Mouse (Mus musculus) common myeloid progenitor, adult 5-6 weeks (primary cell): ENCODE data around the gene Eogt. TPM values are rescaled to one million over a fixed set of nuclear protein-coding genes. Genes with fewer than 3 reads are reported as not detected.

Experiments
- ATAC-seq: replicated peaks from 2 replicates; pipeline ENCODE4 v1.8.0; 2016; ENCODE audit warnings: low read depth, mild to moderate bottlenecking, moderate TSS enrichment, inconsistent platforms; ENCODE audit not compliant: poor library complexity, severe bottlenecking
- total RNA-seq: library from RNA; stranded (forward); fragments of 200-1000, 187-1606 nt; gene quantifications from 2 replicates; pipeline ENCODE4 v1.2.3, GENCODE M21; 2017

The Eogt gene
- 2.1 and 7.4 TPM in 2 replicates for total RNA-seq

DNA sequence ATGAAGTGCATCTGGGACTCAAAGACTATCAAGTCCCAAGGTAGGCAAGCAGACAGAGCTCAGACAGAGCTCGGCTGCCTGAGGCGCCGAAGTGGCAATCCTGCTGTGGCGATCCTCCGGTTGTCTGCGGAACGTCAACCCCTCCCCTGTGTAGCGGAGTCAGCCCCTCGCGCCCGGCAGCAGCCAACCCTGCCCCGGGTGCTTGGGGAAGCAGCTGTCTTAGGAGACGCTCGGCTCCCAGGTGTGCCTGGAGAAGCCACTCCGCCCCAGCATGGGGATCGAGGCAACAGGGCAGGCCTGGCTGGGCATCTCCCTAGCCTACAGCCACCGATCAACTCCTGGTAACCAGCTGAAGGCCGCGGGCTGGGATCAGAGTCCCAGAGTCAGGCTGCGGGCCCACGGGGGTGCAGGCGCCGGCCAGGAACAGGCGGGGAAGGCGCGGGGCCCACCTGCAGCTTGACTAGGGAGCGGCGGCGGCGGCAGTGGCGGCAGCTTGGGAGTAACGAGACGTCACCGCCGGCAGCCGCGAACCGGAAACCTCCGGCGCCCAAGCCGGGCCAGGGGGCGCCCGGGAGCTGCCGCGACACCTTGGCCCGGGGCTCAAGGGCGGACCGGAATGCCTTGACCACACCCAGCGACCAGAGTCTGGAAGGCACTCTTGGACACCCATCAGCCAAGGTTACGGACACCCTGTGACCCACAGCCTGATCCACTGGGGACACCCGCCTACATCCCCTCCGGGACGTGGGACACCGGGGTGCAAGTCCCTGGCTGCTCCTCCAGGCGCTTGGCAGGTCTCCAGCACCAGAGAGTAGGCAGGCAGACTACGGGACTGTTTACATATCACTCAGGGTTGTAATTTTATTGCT is at the start of gene Eogt:
TSS of gene Eogt (minus strand) at position 800 of the 869 bp plus-strand sequence.
- peak; percentile 71 for ATAC-seq

DNA sequence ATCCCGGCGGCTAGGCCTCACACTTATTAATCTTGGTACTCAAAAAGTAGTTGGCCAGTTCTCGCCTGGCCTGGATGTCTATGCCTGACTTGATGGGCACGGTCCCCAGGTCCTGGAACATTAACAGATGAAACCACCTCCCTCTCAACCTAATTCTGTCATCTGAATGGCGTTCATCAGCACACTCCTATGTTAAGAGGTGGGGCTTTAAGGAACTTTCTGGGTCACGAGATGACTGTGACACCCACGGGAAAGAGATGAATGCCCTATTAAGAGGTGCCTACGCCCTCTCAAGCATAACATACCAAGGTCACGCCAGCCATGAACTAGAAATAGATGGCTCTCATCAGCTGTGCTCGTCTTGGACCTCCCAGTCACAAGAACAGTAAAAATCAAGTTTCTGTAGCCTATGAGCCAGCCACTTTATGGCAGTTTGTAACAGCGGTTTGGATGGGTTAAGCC is 30.4 kb upstream of the Eogt start:
- no peak for ATAC-seq

DNA sequence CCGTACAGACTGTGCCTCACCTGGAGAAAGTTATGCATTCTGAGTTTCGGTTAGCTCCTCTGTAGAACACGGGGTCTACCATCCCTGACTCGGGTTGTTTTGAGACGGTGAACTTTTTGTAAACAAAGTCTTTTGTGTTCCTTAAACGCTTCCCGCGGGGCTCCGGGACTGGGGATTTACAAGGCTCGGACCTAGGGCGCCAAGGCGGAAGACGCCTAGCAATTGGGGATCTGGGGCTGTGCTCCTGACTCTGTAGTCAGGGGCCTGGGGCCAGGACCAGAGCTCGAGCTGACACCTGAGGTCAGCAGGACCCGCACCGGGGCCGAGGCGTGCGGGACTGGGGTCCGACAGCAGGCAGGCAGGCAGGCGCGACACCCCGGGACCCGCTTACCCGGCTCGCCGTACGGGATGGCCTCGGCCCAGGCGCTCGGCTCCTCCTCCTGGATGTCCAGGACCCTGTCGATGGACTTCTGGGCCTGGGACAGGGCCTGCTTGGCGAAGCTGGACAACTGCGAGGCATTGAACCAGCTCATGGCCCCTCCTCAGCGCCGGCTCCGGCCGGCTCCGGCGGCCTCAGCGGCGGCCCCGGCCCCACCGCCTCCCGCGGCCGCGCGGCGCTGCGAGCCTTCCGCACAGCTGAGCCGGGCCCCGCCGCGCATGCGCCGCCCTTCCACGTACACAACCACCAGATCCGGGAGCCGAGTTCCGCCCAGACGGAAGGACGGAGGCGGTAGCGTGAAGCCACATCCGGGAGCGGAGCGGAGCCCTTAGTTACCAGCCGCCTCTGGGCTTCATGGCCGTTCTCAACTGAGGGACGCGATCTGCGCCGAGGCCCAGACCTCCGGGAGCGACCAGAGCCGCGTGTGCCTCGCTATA is 29.7 kb upstream of the Eogt start, which contains the start of gene Tmf1:
TSS of gene Tmf1 (minus strand) at position 632 of the 876 bp plus-strand sequence.
- peak; percentile 96 for ATAC-seq

DNA sequence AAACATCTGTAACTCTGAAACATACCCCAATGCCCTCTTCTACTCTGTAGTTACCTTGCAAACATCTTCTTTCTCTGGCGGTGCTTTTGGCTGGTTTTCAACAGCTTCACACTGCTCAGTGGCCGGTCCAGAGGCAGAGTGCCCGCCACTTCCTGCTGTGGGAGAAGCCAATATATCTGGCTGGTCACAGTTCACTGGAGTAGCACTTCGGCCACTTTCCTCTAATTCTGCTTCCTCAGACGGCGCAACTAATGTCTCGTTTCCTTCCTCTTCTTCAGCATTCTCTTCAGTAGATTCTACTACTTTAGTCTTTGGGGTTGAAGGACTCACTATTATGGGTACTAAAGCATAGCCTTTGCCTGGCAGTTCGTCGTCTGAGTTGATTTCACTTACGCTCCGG is 26.7 kb upstream of the Eogt start:
- ATAC-seq, result 0 out of 2 replicates have a peak, but pooled peaks have one; percentile 10

DNA sequence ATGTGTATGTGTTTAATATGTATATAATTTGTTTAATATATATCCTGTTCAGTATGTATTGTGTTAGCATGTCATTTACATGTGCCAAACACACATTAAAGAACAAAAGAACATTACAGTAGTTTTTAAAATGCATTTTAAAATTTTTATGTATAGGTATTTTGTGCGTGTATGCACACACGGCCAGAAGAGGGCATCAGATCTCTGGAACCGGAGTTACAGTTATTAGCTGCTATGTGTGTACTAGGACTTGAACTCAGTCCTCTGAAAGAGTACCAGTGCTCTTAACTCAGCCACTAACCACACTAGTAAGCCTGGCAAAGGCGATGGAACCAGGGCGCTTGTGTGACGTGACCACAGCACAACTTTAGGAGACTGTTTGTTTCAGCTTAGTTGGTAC is 1.2 kb upstream of the Eogt start:
- no peak for ATAC-seq

DNA sequence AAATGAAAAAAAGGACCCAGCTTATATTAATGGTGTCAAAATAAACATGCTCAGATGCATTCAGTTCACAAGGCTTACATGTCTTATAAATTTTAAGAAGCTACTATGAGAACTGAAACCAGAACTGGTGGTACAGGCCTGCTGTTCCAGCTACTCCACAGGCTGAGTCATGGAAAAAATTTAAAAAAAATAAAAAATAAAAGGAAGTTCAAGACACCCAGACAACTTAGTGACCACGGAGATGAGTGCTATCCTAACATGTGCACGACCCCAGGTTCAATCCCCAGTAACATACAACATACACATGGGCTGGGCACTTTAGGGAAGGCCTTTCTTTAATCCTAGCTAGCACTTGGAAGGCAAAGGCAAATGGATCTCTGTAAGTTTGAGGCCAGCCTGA is 739 bp upstream of the Eogt start:
- peak; percentile 55 for ATAC-seq

DNA sequence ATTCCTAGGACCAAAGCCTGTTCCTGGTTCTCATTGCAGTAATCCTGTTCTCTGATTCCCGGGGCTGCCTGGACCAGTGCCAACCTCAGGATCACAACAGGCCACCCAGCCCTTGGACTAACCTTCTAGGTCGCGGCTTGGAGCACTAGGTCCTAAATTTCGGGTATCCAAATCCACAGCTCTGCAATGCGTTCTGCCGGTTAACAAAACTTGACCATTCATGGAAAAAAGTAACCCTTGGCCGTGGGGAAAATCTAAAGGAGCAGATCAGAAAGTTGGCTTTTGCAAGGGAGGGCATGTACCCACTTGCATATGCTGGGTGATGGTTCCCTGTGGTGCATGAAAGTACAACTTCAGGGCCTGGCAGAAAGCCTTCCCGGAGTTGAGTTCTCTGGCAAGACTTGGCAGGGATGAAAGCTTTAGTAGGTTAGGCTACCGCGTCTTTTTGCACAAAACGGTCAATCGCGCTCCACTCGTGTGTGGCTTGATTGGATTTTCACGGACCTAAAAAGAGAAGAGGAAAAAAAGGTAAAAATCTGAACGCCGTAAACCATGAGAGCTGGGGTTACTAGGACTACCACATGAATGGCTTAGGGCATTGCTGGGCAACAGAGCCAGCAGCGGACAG is 1.1 kb downstream of the Eogt start:
- ATAC-seq, result no peak

DNA sequence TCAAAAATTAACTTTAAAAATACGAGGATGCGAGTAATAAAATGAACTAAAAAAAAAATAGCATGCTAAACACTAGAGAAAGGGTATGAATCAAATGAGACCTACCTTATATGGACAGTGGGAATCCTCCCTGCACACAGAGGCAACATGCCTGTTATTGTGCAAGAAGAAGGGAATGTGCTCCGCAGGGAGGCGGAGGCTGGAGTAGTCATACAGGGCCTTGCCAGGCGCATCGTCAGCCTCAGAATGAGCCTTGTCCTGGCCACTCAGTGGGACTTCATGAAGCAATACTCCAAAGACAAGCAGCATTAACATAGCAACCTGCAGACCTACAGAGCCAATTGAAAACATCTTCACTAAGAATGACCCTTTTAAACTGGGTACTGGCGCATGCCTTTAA is 3.8 kb downstream of the Eogt start:
- ATAC-seq, result no peak

DNA sequence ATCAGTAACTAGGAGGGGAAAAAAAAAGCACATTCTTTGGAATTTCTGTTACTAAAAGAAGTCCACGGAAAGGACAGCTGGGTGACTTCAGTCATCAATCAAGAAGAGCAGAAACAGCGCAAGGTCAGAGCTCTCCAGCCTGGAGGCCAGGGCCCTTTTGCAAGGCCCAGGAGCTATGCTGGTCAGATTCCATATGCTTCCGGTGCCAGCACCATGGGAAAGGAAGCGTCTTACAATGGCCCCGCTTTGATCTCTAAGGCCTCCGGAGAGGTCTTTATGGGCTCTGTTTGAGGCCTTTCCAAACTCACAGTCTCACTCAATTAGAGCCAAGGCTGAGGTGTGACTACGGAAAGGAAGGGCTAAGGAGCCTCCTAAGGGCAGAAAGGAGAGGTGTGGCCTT is 4.6 kb downstream of the Eogt start:
- no peak for ATAC-seq

DNA sequence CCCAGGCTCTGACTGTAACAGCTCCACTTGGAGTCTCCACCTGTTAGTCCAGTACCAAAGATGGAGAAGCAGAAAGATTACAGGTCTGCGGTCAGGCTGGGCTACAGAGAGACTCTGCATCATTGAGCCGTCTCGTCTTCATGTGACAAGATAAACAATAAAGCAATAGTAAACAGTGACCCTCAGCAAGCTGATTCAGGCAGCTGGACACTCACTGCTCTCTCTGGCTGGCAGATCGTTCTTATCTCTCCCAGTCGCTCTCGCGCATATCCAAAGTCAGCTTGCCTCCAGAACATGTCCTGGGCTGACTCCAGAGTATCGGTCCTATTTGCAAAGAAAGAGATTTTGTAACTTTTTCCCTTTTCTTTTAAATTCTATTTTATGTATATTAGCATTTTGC is 6.4 kb downstream of the Eogt start:
- ATAC-seq, result no peak

DNA sequence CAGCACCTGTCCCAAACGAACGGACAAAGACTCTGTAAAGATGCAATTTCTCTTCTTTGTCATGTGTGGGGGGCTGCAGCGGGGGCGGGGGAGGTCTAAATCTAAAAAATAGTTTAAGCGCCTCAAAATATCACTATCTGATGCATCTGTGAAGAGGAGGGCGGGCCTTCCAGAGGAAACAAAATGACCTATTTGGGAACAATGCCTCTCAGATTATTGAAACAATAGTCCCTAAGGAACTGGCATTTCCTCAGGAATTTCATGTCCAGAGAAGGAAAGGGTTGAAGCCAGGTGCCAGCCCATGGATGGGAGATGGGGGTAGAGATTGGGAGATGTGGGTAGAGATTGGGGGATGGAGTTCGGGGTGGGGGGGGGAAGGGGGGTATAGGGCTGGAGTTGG is 7.2 kb downstream of the Eogt start:
- ATAC-seq, result no peak

DNA sequence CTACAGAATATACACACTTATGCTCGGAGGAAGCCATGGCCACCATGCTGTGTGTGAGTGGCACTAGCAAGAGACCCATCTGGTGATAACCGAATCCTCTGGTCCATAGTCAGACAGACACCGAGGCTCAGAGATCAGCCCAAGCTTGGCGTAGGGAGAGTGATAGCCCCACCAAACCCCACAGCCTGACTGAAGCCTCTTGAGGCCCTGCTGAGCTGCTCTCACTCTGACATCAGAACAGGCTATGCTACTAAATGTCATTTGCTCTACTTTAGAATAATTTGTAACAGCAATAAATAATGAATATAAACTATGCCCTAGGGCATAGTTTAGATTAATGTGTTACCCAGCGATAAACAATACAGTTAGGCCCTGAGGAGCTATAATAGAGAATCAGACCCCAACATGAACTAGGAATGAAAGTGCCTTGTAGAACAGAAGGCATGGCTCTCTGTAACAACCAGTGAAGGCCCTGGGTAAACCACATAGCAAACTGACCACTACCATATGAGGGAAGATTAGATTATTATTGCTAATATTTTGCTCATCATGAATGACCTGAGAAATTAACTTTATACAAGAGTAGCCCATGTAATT is 16.2 kb downstream of the Eogt start:
- ATAC-seq, result no peak

DNA sequence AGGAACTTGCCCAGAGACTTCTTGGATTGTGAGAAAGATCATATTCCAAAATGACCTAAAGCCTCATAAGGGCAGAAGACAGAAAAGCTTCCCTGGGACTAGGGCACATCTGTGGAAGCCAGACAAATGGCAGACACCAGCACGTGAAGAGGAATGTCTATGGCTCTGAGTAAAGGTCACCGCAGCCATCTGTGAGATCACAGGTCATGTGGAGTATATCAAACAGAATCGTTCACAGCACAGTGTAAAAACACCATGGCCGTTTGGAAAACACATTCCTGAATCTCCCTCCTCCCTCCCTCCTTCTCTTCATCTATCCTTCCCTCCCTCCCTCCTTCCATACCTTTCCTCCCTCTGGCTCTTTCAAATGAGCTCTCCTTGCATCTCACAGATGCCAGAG is 17.2 kb downstream of the Eogt start:
- no peak for ATAC-seq

DNA sequence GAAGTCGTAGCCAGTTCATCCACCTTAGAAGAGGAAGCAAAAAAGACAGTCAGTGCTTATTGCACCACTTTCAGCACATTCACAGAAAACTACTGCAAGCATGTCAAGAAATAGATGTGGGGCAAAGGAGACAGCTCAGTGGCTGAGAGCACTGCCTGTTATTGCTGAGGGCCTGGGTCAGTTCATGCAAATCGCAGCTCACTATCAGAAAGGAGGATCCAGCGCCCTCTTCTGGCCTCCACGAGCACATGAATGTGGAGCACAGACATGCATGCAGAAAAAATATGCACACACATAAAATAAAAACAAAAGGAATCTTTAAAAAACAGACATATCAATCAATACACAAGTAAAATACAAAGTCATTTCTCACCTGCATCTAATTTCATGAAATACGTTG is 18.0 kb downstream of the Eogt start:
- no peak for ATAC-seq

DNA sequence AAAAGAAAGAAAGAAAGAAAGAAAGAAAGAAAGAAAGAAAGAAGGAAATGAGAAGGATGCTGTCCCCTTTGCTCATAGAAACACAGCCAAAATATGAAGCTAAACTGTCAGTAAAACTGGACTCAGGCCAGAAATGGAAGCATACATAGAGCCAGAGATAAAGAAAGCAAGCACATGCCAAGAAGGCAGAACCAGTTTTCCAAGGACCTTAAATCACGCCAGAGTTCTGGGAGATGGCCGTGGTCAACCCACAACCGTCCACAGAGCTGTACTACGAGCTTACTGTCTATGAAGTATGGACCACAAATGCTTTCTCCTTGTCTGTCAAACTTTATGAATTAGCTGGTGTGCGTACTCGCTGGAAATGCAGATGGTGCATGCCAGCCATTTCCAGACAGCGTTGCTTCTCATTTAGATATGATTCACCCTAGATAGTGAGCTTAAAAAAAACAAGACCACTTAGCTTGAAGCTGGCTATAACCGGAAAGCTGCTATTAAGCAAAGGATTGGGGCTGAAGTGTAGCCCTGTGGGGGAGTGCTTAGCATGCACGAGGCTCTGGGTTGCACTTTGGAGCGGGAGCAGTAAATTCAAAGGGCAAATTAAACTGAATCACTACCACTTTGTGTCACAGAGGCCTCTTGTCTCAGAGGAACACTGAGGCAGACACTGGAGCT is 24.5 kb downstream of the Eogt start:
- no peak for ATAC-seq

DNA sequence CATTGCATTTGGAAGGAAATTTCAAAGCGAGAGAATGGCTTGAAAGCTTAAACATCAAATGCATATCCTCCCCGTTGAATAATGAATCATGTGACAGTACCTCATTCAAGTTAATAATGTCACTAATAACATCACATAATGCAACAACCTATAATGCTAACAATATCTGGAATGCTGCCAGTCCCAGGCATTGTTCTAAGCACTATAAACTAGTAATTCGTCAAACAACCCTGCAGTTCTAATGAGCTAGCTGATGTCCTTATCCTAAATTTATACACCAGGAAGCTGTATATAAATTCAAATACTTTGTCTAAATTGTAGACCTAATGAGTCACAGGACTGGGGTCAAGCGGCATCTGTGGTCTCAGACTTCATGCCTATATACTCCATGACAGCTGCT is 28.1 kb downstream of the Eogt start:
- no peak for ATAC-seq

DNA sequence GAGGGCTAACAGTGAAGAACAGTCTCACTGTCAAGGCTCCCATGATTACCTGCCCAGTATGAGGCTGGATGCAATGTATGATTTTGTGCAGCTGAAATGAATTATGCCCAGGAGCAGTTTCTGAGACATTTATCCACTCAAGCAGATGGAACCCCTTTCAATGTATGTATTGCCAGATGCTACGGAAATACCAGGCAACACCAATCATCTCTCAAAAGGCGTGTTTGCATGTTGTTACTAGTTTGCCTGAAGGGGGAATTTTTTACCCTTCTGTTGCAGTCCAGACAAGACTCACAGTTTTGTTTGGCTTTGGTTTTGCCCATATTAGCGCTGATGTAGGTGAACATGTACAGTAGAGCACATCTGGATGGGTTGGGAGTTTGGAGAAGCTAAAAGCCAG is 30.7 kb downstream of the Eogt start:
- no peak for ATAC-seq

DNA sequence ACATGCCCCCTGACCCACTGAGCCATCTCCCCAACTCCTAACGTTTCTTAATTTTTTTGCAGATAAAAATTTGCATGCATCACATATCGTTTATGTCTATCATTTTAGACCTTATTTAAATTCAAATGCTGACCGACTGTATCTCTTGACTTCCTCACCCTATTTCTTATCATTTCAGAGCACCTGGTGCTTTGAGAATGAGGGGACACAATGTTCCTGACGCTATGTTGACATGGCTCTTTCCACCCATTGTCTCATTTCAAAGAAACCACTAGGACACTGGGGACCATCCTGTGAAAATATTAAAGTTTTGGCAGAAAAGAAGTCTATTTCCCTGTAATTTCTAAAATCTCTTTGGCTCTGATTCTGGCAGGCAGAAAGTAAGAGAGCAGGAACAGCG is 32.1 kb downstream of the Eogt start:
- ATAC-seq, result no peak

DNA sequence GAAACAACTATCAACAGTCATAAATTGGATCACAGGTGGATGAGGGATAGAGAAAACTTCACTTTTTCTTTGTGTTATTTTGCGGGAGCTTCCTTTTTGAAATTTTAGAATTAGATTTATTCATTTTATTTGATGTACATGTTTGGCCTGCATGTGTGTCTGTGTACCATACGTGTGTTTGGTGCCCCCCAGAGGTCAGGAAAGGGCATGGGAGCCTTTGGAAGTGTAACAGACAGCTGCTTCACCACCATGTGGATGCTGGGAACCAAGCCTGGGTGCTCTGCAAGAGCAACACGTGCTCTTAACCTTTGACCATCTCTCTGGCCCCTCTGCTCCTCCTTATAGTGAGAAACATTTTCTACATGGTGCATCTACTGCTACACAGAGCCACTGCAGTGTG is 34.2 kb downstream of the Eogt start:
- 0 out of 2 replicates have a peak, but pooled peaks have one; percentile 45 for ATAC-seq

DNA sequence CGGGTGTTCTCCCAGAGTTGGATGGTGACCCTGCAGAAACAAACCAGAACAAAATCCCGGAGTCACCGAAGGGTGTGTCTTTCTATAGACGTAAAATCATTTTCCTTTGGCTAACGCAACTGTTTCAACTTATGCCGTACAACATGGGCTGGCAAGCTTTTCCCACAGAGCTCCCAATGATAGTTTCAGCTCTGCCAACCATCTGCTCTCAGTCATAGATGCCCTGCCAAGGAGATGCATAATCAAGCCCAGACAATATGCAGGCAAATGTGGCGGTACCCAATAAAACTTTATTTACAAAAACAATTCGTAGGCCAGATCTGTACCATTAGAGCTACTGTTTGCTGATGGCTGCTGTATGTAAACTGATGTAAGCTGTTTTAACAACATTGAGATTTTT is 36.8 kb downstream of the Eogt start:
- ATAC-seq, result no peak
